Mouse (Mus musculus): ENCODE measurements around the gene Ociad2. TPM values are rescaled to one million over a fixed set of nuclear protein-coding genes. Genes with fewer than 3 reads are reported as not detected.

The Ociad2 gene
- polyA plus RNA-seq, 1 experiment, result 3.1 TPM

- Histone ChIP-seq H3K36me3 (ENCODE audit: control insufficient read depth, insufficient read depth, low read length) (peaks cover 49% of the 10 kb centered on the region), H3K27me3 (ENCODE audit: control insufficient read depth, insufficient read depth, low read length) (no peaks in the 10 kb centered on the region), H3K27ac (ENCODE audit: control insufficient read depth, insufficient read depth, low read length) (no peak overlapping the region), H3K4me1 (replicated peaks; ENCODE audit: control insufficient read depth, insufficient read depth, low read length) (no peaks in the 10 kb centered on the region), H3K4me3 (ENCODE audit: control insufficient read depth, insufficient read depth, low read length) (no peak overlapping the region)
- 97% methylated on average over 7 of the region's 7 CpGs for WGBS
- DNase-seq, result no peak
- TF ChIP-seq POLR2A (IDR thresholded peaks at IDR 0.05; ENCODE audit: control insufficient read depth, extremely low read depth, insufficient read depth, low read length, poor library complexity) (no peak), CTCF (IDR thresholded peaks at IDR 0.05; ENCODE audit: borderline replicate concordance, control insufficient read depth, extremely low read depth, insufficient read depth, low read length, poor library complexity) (no peak)
Measured at GRCm38 (mm10) chr5:73301601-73302307, 39.1 kb downstream of the Ociad2 start.

DNA sequence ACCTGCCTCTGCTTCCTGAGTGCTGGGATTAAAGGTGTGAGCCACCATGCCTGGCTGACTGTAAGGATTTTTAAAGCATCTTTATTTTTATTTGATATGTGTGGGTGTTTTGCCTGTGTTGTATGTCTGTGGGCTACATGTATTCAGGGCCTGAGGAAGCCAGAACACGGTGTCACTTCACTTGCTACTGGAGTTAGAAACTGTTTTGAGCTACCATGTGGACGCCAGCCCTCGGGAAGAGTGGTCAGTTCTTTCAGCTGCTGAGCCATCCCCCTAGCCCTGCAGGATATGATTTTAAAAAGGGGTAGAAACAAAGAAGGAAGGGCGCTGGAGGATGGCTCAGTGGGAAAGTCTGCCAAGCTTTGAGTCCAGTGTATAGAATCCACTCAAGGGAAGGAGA lies 44.9 kb downstream of the Ociad2 start:
- WGBS, result 97% methylated on average over 4 of the region's 4 CpGs

GRCm38 (mm10) chr5:73295016-73295415 lies 45.8 kb downstream of the Ociad2 start:
- Histone ChIP-seq H3K27me3 (ENCODE audit: control insufficient read depth, insufficient read depth, low read length) (no peaks in the 10 kb centered on the region), H3K4me1 (replicated peaks; ENCODE audit: control insufficient read depth, insufficient read depth, low read length) (no peaks in the 10 kb centered on the region), H3K36me3 (ENCODE audit: control insufficient read depth, insufficient read depth, low read length) (peaks cover 15% of the 10 kb centered on the region), H3K4me3 (ENCODE audit: control insufficient read depth, insufficient read depth, low read length) (no peak overlapping the region), H3K27ac (ENCODE audit: control insufficient read depth, insufficient read depth, low read length) (no peak overlapping the region)
- WGBS, result 98% methylated on average over 7 of the region's 7 CpGs
- no peak for DNase-seq
- TF ChIP-seq POLR2A (IDR thresholded peaks at IDR 0.05; ENCODE audit: control insufficient read depth, extremely low read depth, insufficient read depth, low read length, poor library complexity), result no peak
- no peak for TF ChIP-seq CTCF (IDR thresholded peaks at IDR 0.05; ENCODE audit: borderline replicate concordance, control insufficient read depth, extremely low read depth, insufficient read depth, low read length, poor library complexity)

More for the DNA sequence above, 44.9 kb downstream of the Ociad2 start:
- Histone ChIP-seq H3K4me1 (replicated peaks; ENCODE audit: control insufficient read depth, insufficient read depth, low read length) (no peaks in the 10 kb centered on the region), H3K27me3 (ENCODE audit: control insufficient read depth, insufficient read depth, low read length) (no peaks in the 10 kb centered on the region), H3K36me3 (ENCODE audit: control insufficient read depth, insufficient read depth, low read length) (peaks cover 15% of the 10 kb centered on the region), H3K4me3 (ENCODE audit: control insufficient read depth, insufficient read depth, low read length) (no peak overlapping the region), H3K27ac (ENCODE audit: control insufficient read depth, insufficient read depth, low read length) (no peak overlapping the region)
- DNase-seq, result no peak
- TF ChIP-seq CTCF (IDR thresholded peaks at IDR 0.05; ENCODE audit: borderline replicate concordance, control insufficient read depth, extremely low read depth, insufficient read depth, low read length, poor library complexity) (no peak), POLR2A (IDR thresholded peaks at IDR 0.05; ENCODE audit: control insufficient read depth, extremely low read depth, insufficient read depth, low read length, poor library complexity) (no peak)

DNA sequence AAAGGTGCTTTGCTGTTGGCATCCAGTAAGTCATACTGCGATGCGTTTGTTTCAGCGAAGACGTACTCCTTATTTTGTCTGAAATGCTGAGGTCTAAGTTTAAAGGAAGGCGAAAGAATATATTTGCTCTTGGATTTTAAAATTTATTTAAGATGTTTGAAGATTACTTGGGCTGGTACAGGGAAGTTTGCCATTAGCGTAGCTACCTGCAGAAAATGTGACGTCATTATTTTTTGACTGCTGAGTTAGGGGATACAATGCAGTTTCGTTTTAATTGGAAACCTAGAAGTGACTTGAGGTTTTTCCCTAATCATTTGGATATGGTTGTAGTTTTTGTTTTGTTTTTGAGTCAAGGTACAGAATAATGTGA lies 47.4 kb downstream of the Ociad2 start:
- Histone ChIP-seq H3K4me3 (ENCODE audit: control insufficient read depth, insufficient read depth, low read length) (no peak overlapping the region), H3K4me1 (replicated peaks; ENCODE audit: control insufficient read depth, insufficient read depth, low read length) (no peaks in the 10 kb centered on the region), H3K36me3 (ENCODE audit: control insufficient read depth, insufficient read depth, low read length) (peaks cover 12% of the 10 kb centered on the region; the same call in 1 of the 2 replicates), H3K27me3 (ENCODE audit: control insufficient read depth, insufficient read depth, low read length) (no peaks in the 10 kb centered on the region), H3K27ac (ENCODE audit: control insufficient read depth, insufficient read depth, low read length) (no peak overlapping the region)
- TF ChIP-seq CTCF (IDR thresholded peaks at IDR 0.05; ENCODE audit: borderline replicate concordance, control insufficient read depth, extremely low read depth, insufficient read depth, low read length, poor library complexity) (no peak), POLR2A (IDR thresholded peaks at IDR 0.05; ENCODE audit: control insufficient read depth, extremely low read depth, insufficient read depth, low read length, poor library complexity) (no peak)
- 5% methylated on average over 8 of the region's 8 CpGs for WGBS
- DNase-seq, result no peak

DNA sequence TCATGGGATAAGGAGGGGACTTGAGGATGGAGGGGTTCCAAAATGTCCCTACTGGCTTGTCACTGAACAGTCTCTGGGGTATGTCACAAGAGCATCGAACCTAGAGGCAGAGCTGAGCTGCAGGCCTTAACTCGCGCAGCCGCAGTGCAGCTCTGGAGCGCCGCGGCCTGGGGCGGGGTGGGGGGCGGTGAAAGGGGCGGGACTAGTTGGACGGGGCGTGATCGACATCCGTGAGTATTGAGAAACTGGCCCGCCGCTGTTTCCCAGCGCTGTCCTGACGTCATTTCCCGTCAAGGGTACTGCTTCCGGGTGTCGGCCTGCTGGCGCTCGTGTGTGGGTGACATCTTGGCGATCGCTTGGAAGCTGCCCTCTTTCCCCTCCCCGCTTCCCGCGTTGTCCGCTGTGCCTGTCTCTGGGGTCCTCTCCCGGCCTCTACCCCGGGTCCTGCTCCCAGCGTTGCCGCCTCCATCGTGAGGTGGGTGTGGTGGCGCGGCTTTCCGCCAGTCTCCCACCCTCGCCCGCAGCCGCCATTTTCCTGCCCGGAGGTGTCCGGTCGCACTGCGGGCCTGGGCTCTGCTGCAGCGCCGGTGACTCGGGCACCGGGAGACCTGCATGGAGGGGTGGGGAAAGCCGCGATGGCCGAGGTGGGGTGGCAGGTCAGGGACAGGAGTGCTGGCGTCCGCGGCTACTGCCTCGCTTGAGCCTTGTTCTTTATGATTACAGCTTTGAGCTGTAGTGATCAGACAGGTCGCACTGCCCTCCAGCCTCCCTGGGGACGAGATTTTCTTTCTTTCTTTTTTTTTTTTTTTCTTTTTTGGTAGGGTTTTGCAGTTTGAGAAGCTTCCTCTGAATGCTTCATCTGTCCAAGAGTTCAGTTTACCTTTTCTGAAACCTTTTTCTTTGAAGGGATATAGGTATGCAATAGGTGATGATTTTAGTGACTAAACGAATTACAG lies 48.0 kb downstream of the Ociad2 start, which contains the start of gene Ociad1:
Gene Ociad1 (plus strand): TSS at position 283 of the 956 bp plus-strand sequence.
- peak; percentile 91 for DNase-seq
- WGBS, result under 1% methylated on average over 58 of the region's 58 CpGs

DNA sequence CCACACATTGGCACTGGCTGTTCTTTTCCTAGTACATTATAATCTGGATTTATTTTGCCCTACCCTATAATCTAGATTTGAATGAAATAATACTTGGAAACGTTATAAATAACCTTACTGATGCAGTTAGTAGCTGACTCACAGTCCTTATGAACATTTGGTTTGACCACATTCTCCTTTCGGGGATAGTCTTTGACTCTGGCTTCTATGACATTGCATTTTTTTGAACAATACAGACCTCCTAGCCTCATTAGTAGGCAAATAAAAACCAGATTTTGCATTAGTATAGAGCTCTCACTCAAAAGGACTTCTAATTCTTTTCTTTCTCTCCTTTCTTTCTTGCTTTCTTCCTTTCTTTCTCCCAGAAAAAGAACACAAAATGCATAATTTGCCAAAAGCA lies 50.9 kb downstream of the Ociad2 start:
- Histone ChIP-seq H3K27ac (ENCODE audit: control insufficient read depth, insufficient read depth, low read length) (no peak overlapping the region), H3K4me3 (ENCODE audit: control insufficient read depth, insufficient read depth, low read length) (no peak overlapping the region), H3K36me3 (ENCODE audit: control insufficient read depth, insufficient read depth, low read length) (no peaks in the 10 kb centered on the region), H3K4me1 (replicated peaks; ENCODE audit: control insufficient read depth, insufficient read depth, low read length) (no peaks in the 10 kb centered on the region), H3K27me3 (ENCODE audit: control insufficient read depth, insufficient read depth, low read length) (no peaks in the 10 kb centered on the region)
- WGBS, result 30% methylated on average over 2 of the region's 2 CpGs
- DNase-seq, result no peak
- TF ChIP-seq POLR2A (IDR thresholded peaks at IDR 0.05; ENCODE audit: control insufficient read depth, extremely low read depth, insufficient read depth, low read length, poor library complexity) (no peak), CTCF (IDR thresholded peaks at IDR 0.05; ENCODE audit: borderline replicate concordance, control insufficient read depth, extremely low read depth, insufficient read depth, low read length, poor library complexity) (no peak)

More for the DNA sequence above, 48.0 kb downstream of the Ociad2 start, which contains the start of gene Ociad1:
- H3K4me1 ChIP-seq (replicated peaks; ENCODE audit: control insufficient read depth, insufficient read depth, low read length), result no peaks in the 10 kb centered on the region
- H3K27ac ChIP-seq (ENCODE audit: control insufficient read depth, insufficient read depth, low read length), result peak within 1 kb of the TSS; percentile 32
- TF ChIP-seq CTCF (IDR thresholded peaks at IDR 0.05; ENCODE audit: borderline replicate concordance, control insufficient read depth, extremely low read depth, insufficient read depth, low read length, poor library complexity) (no peak), POLR2A (IDR thresholded peaks at IDR 0.05; ENCODE audit: control insufficient read depth, extremely low read depth, insufficient read depth, low read length, poor library complexity) (peak; percentile 90)
- peaks cover 12% of the 10 kb centered on the region; the same call in 1 of the 2 replicates for H3K36me3 ChIP-seq (ENCODE audit: control insufficient read depth, insufficient read depth, low read length)
- peak within 1 kb of the TSS; percentile 79 for H3K4me3 ChIP-seq (ENCODE audit: control insufficient read depth, insufficient read depth, low read length)
- H3K27me3 ChIP-seq (ENCODE audit: control insufficient read depth, insufficient read depth, low read length), result no peaks in the 10 kb centered on the region
